Mouse (Mus musculus) CH12.LX (cell line): ENCODE data around the gene Pigu.

ENCODE experiments used
- BHLHE40 ChIP-seq: IDR thresholded peaks from 2 replicates; pipeline ENCODE4 v1.6.1; 2011; ENCODE audit warnings: mild to moderate bottlenecking, low read depth, low read length, improper control_type of control experiment
- CTCF ChIP-seq, 2 experiments: IDR thresholded peaks in 1 of 2; conservative IDR thresholded peaks in 1 of 2; 2 replicates each; pipeline ENCODE4 v1.5.1; 2011 to 2012; ENCODE audit warnings: low read depth in 2 of 2, low read length in 2 of 2, improper control_type of control experiment in 1 of 2, inconsistent platforms in 1 of 2, mild to moderate bottlenecking in 1 of 2, moderate library complexity in 1 of 2
- ELF1 ChIP-seq: IDR thresholded peaks from 2 replicates; pipeline ENCODE4 v1.6.1; 2014; ENCODE audit warnings: low read depth, mild to moderate bottlenecking, inconsistent platforms, low read length, improper control_type of control experiment
- GABPA ChIP-seq: IDR thresholded peaks from 2 replicates; pipeline ENCODE4 v1.6.1; 2012; ENCODE audit warnings: low read depth, low read length, improper control_type of control experiment, inconsistent platforms; ENCODE audit not compliant: insufficient replicate concordance
- JUND ChIP-seq: conservative IDR thresholded peaks from 2 replicates; pipeline ENCODE4 v1.6.1; 2011; ENCODE audit warnings: low read depth, low read length, improper control_type of control experiment
- MAFK ChIP-seq: IDR thresholded peaks from 2 replicates; pipeline ENCODE4 v1.6.1; 2011; ENCODE audit warnings: low read length, improper control_type of control experiment; ENCODE audit not compliant: insufficient replicate concordance
- MEF2A ChIP-seq: IDR thresholded peaks from 2 replicates; pipeline ENCODE4 v1.6.1; 2014; ENCODE audit warnings: low read depth, mild to moderate bottlenecking, inconsistent platforms, low read length, improper control_type of control experiment, borderline replicate concordance
- MXI1 ChIP-seq: IDR thresholded peaks from 2 replicates; pipeline ENCODE4 v1.6.1; 2011; ENCODE audit warnings: mild to moderate bottlenecking, low read depth, low read length, improper control_type of control experiment
- POLR2A ChIP-seq: IDR thresholded peaks from 2 replicates; pipeline ENCODE4 v1.6.1; 2011; ENCODE audit warnings: low read depth, mild to moderate bottlenecking, improper control_type of control experiment, low read length
- SIN3A ChIP-seq: IDR thresholded peaks from 2 replicates; pipeline ENCODE4 v1.6.1; 2012; ENCODE audit warnings: low read length, improper control_type of control experiment, inconsistent platforms
- ZMIZ1 ChIP-seq: IDR thresholded peaks from 2 replicates; pipeline ENCODE4 v1.6.1; 2012; ENCODE audit warnings: low read depth, mild to moderate bottlenecking, inconsistent platforms, low read length, improper control_type of control experiment

DNA sequence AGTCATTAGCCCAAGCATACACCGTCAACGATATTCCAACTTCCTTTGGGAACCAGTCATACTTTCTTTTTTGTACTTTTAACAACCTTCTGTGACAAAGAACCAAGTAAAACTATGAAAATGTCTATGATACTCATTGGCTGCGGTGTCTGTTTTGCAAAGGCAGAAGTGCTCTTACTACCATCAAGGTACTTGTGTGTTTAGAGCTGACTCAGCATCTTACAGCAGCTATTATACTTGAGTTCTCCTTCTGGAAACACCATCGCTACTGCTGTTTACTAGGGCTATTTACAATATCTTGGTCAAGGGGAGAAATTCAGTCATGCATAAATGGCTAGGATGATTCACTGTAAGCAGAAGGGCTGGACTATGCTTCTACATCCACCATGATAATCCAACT lies 44.7 kb upstream of the Pigu start:
- TF ChIP-seq CTCF (conservative IDR thresholded peaks at IDR 0.05 in 1 of 2, IDR thresholded peaks at IDR 0.05 in 1 of 2; ENCODE audit: low read depth in 2 of 2, low read length in 2 of 2) (no peak), POLR2A (no peak), BHLHE40 (no peak), SIN3A (no peak), ZMIZ1 (no peak), ELF1 (no peak), MAFK (peak; percentile 99), GABPA (no peak), JUND (no peak), MXI1 (no peak), MEF2A (no peak)
